Mouse (Mus musculus) cerebellum, postnatal 10 days (tissue): ENCODE measurements around the gene Sntb2.
A peak's percentile ranks its signal among the peaks of the same experiment; 100 is the strongest.

Experiments
- DNase-seq, 2 experiments: peaks; one replicate each; pipeline ENCODE4 v3.0.0; 2021; ENCODE audit warnings: mixed read lengths in 2 of 2

The Sntb2 gene

DNA sequence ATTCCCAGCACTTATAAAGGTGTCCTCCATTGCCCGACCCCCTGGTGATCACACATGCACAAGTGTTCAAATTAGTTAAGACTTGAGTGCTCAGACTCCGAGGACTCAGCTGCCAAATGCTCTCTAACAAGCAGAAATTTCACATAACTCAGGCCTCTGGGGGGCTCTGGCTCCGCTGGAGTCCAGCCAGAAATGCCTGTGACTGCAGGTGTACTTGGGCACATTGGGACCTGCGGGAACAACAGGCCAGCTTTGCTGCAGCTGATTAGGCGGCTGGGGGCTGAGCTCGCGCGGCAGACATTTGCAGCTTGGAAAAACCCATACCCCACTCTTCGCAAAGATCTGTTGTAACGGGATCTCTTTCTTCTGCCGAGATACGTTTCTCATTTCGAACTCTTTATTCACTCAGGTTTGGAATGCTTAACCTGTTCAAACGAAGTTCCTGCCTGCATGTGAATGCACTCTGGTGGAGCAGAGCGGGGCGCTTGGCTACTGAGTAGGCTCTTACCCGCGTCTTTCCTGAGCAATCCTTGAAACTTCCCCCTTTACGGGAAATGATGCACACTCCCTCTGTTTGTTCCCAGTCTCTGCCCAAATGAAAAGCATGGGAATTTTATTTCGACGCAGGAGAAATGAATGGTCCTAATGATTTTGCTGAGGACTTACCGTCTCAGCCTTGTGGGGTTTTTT is 3.0 kb upstream of the Sntb2 start:
- peak; percentile 40 to 47 for DNase-seq

DNA sequence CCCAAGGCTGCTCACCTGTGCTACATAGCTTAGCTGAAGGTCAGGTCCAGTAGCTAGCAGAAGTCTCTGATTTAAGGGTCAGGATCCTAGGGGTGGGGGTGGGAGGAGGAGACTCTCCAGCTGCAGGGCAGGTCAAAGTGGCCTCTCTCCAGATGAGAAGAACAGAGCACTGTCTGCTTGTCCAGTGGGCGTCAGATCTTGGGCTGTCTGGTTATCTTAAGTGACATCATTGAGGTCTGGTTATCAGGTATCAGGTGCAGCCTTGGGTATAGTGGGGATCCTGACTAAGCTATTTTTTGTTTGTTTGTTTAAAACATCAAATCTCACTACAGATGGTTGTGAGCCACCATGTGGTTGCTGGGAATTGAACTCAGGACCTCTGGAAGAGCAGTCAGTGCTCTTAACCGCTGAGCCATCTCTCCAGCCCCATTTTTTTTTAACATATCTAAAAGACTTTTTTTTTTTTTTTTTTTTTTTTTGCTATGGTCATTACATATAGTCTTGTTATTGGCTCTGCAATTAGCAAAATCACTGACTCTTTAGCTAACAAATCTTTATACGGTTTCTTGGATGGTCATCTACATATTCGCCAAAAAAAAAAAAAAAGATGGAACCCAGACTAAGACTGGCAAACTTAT is 1.9 kb upstream of the Sntb2 start:
- no peak for DNase-seq

DNA sequence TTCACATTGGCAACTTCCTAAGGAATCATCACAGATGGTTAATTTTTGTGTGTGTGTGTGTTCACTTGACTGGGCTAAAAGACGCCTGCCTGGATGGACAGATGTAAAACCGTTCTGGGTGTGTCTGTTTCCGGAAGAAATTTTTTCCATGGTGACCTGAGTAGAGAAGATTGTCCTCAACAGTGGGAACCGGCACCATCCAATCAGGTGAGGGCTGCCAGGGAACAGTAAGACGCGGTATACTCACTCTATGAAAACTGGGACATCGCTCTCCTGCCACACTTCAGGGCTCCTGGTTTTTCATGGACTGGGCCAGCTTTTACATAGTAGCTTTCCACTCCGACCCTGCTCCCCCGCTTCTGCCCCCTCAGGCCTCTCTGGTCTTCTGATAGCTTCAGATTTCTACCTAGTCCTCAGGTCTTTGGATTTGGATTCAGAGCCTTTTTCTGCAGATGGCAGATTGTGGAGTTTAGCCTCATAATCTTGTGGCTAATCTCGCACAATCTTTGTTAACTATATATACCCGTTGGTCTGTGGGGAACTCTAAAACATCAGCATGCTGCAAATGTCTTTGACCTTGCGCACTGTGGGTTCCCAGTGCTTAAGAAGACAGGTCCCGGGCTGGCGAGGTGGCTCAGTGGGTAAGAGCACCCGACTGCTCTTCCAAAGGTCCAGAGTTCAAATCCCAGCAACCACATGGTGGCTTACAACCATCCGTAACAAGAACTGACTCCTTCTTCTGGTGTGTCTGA is 1.1 kb upstream of the Sntb2 start:
- DNase-seq = peak in 1 of 2 experiments; percentile 5

DNA sequence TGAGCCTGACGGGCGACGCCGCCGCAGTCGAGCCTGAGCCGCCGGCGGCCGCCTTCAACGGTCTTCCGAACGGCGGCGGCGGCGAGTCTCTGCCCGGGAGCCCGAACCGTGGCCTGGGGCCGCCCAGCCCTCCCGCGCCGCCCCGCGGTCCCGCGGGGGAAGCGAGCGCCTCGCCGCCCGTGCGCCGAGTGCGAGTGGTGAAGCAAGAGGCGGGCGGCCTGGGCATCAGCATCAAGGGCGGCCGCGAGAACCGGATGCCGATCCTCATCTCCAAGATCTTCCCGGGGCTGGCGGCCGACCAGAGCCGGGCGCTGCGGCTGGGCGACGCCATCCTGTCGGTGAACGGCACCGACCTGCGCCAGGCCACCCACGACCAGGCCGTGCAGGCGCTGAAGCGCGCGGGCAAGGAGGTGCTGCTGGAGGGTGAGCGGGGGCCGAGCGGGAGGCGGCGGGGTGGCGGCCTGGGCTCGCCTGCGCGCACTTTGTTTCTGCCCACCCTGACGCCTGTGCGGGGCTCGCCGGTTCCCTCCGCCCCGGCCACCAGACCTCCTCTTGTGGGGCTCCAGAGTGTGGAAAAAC is 438 bp downstream of the Sntb2 start:
- DNase-seq = peak; percentile 72 to 76

DNA sequence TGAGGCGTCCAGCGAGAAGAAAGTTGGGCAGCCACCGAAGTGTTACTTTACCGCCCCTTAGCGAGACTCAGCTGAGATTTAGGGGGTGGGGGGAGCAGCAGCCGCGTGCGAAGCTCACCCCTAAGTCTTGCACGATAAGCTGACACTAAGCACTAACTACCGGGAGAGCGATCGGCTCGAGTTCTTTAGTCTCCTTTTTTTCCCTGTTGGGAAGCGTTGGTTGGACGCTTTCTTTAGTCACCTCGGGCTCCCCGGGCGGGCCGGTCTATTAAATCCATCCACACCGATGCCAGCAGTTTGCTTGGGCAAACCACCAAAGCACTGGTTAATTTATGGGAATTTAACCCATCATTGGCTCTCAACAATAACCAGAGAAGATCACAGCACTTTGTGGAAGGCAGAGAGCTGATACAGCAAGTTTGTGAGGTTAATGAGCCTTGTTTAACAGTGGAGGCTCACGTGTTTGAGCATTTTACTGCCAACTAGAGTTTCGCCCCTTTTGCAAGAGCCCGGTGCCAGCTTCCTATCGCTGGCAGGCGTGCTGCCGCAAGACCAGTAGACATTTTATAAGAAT is 1.0 kb downstream of the Sntb2 start:
- DNase-seq = peak; percentile 67 to 69

DNA sequence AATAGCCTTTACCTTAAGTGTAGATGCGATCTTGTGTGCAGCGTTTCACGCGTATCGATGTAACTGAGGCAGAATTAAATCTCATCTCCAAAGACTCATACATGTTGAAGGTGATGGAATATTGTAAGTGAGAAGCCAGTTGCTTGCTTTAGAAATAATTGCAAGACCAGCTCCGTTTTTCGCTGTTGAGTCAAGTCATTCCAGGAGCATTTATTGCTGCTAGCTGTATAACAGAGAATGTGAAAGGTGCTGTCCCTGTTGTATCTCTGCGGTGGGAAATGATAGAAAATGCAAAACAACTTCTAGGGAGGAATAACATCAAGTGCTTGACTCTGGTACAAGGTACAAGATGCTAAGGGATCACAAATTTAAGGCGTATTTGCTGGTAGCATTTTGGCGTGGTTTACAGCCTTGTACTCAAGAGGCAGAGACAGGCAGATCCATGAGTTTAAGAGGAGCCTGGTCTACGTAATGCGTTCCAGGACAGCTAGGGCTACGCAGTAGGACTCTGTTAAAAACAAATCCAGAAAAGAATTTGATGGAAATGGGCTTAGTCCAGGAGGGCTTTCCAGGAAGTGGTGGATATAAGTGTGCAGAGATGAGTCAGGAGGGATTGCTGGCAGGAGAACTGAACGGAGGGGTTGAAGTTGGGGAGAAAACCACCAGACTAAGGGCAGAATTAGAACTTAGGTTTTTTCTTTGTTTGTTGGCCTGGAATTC is 1.7 kb downstream of the Sntb2 start:
- no peak for DNase-seq

DNA sequence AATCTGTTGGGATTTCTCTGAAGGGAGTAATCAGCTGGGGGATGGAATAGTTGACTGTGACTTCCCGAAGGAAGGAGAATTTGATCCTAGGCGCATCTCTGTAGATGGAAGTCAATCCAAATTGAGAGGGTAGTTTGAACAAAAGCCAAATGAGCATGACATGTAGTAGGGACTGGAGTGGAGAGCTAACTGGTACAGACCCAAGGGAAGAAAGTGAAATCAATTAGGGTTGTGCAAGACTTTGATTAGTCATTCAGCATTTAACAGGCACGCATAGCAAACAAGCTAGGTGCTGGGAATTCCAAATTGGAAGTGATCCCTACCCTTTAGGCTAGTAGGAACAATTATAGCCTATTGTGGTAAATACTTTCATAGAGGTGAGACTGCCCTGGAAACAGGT is 6.3 kb downstream of the Sntb2 start:
- DNase-seq = no peak

DNA sequence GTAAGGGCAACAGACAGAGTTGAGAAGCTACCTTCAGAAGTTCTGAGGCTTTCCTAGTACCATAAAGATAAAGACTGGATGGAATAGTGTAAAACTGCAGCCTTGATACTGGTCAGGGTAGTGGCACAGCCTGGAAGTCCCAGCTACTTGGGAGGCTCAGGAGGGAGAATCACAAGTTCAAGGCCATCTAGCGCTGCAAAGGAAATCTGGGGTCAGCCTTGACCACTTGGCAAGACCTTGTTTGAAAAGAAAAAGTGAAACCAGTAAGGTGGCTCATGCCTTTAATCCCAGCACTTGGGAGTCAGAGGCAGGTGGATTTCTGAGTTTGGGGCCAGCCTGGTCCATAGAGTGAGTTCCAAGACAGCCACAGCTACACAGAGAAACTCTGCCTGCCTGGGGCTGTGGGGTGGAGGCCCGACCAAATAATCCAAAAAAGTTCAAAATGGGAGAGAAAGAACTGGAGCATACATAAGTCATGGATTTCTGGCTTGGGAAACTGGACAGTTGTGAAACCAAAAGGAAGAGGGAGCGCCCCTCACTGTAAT is 8.4 kb downstream of the Sntb2 start:
- no peak for DNase-seq

DNA sequence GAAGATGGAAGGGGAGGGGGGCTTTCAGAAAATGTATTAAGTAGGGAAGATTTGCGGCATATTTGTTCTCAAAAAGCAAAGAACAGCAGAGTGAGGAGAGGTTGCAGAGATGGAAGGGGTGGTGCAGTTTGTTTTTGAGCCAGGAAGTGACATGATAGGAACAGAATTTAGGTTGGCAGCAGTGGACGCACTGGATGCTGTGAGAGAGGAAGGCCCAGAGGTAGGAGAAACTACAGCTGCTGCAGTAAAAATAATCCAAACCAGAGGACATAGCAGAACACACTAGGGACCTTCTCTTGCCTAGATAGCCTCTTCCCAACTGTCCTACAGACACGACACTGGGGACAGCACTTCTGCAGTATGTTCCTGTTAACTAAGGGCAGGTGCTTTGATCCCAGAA is 9.2 kb downstream of the Sntb2 start:
- no peak for DNase-seq

DNA sequence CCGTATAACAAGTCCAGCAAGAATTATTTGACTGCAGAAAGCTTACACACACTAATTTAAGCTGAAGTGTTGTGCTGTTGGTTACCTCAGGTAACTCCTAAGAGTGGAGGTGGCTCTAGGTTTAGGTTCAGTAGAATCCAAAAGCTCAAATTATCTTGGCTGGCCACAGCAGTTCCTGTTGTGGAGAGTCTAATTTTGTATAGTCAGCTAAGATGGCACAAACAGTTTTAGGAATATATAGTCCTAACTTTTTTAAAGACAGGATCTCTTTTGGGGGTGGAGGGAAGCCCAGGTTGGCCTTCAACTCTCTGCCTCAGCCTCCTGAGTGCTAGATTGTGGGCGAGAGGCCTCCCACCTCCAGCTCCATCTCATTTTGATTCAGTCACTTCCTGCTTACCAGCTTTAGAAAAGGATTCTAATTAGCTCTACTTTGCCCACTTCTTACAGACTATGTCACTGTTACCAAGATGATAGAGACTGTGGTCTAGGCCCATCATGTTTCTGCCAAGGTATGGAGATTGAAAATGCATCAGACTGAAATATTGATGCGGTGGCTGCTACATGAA is 13.2 kb downstream of the Sntb2 start:
- no peak for DNase-seq

DNA sequence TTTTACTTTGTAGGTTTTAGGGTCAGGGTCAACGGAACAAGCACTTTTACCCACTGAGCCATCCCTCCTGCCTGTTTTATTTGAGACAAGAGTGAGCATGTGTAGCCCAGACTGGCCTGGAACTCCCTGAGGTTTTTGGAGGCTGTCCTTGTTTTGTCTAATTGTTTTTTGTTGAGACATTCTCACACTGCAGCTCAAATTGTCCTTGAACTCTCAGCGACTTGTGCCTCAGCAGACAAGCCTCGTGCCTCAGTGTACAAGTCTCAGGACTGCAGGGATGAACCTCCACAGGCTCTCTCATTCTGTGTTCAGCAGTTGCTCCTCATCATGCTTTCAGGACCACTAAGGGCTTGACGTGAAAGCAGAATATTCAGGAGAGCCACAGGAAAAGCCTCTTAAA is 16.2 kb downstream of the Sntb2 start:
- DNase-seq = no peak

DNA sequence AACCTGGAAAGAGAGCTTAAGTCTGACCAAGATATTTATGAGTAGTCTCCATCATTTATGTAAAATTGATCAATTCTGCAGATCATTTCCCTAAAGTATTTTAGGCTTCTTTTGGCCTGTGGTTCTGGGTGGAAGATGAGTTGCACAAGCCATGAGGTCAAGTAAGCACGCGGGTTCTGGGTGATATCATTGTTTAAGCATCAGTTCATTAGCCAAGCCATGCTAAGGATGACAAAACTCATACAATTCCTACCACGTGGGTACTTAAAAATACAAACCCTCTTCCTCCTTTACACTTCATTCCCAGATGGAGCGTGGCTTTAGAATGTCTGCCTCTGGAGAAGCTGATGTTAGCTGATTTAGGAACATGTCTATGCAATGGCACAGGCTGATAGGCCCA is 18.0 kb downstream of the Sntb2 start:
- DNase-seq = no peak

DNA sequence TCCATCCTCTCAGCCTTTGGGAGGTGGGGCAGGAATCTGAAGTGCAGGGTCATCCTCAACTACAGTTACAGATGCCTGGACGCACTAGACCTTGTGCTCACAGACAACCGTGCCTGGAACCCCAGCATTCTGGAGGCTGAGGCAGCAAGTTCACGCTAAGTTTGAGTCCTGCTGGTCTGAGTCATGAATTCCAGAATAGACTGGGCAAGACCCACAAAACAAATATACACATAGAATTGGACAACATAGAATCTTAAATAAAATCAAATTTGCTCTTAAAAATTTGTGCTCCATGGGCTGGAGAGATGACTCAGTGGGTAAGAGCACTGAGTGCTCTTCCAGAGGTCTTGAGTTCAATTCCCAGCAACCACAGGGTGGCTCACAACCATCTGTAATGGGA is 21.5 kb downstream of the Sntb2 start:
- no peak for DNase-seq

DNA sequence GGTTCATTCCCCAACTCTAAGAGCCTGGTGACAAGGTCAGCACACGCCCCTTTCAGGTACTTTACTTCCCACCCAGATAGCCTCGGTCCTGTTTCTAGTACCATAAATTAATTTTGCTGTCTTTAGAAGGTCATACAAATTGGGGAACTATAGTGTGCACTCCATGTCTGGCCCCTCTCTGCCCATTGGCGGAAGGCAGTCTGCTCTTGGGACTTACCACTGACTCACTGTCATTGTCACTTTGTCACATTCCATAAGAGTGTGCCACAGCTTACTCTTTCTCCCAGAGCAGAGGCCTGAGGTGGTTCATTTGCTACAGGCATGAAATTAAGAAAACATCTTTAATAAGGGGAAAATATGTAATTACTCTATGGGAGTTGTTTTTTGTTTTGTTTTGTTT is 22.7 kb downstream of the Sntb2 start:
- DNase-seq = no peak

DNA sequence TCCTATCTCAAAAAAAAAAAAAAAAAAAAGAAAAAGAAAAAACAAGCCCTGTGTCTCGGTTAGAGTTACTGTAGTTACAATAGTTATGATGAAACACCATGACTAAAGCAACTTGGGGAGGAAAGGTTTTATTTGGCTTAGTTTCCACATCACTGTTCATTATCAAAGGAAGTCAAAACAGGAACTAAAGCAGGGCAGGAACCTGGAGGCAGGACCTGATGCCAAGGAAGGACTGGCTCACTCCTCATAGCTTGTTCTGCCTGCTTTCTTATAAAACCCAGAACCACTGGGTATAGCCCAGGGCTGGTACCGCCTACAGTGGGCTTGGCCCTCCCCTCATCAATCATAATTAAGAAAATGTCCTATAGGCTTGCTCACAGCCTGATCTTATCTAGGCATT is 24.1 kb downstream of the Sntb2 start:
- DNase-seq = no peak

DNA sequence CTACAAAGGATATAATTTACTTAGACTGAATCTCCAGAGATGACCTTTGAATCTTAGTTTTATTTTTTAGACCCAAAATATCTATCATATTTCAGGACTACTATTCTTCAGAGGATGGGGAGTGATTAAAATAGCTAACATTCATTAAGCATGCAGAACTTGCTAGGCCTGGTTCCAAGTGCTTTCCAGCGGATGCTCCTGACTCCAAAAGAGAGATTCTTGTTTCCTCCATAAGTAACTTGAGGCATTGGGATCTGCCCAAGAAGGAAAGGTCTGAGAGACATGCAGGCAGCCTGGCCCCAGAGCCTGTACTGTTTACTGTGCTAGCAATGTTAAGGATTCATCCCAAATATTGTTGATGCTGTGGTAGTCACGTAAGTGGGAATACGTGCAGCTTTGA is 26.8 kb downstream of the Sntb2 start:
- no peak for DNase-seq

DNA sequence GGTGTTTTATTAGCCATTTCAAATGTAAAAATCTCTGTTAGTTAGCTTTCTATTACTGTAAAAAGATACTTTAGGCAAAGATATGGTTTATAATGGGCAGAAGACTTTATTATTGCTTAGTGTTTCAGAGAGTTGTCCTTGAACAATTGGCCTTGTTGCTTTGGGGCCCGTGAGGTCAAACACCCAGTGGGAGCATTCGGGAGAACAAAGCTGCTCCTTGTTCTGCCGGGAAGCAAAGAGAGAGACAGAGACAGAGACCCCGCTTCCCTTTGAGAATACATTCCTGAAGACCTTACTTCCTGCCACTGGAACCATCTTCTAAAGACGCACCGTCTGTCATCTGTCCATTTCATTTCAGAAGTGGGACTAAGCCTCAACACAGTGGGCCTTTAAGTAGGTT is 27.8 kb downstream of the Sntb2 start:
- no peak for DNase-seq

DNA sequence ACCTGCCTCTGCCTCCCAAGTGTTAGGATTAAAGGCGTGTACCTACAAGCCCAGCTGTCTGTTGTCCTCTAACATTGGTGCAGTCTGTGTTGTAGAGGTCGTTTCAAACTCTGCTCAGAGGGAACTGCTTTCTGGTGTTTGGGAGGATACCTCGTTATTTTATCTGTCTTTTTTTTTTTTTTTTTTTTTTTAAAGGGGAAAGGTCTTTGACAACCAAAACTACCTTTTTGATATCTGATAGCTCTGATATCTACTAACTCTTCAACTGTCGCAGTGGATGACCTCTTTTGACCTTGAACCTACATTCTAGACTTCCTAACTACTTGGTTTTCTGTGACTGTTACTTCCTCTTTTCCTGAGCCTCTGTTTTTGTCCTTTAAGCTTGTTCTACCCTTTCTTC is 29.0 kb downstream of the Sntb2 start:
- no peak for DNase-seq

DNA sequence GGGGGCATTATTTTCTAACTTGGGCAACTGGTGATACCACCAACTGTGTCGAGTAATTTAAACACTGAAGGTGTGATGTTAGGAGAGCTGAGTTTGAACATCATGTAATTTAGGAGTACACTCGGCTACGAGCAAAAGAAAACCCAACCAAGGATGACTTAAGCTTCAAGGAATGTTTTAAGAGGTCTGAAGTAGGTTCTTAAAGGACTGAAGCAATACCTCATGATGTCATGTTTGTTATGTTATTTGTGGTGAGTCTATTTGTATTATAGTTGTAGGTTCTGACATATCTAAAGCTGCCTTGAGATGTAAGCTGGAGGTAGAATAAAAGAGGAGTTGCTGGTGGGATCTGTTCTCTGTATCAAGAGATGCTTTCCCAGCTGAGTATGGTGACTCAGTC is 34.4 kb downstream of the Sntb2 start:
- no peak for DNase-seq

DNA sequence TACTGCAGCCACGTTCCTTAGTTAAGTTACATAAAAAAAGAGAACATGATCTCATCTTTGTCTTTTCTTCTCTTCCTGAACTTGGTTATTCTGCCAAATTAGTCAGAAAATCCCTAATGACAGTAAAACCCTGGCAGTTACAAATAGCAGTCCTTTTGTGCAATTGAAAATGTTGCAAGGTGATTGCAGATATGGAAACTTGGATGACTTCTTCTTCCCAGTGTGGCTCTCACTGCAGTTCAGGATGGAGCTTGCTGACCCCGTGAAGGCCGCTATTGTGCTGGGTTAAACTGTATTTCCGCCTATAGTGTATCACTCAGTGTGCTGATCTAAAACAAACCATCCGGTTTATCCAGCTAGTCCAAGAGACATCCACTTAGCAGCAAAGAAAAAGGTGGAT is 36.4 kb downstream of the Sntb2 start:
- no peak for DNase-seq

DNA sequence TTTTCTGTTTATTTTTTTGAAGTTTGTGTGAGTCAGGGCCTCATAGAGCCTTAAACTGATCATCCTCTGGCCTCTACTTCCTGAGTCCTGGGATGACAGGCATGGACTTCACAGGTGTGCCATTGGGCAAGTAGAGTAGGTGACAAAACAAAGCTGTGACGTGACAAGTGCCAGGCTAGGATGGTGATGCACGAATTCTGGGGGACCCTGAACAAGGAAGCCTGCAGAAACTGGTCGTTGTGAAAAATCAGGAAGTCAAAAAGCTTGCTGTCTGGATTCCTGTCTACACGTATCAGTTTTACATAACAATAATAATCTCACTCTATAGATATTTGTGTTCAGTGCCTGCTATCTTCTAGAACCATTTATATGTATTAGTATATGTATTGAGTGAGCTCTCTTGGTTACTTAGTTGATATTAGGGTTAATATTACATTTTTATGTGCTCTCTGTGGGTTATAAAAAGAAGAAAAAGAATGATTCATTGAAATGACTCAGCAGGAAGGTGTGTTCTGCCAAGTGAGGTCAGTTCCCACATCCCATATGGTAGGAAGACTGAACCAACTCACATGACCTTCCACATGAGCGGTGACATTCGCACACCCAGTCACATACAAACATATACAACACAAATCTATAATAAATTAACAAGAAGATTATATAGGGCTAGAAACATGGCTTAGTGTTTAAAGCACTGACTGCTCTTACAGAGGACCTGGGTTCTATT is 37.2 kb downstream of the Sntb2 start:
- no peak for DNase-seq
